Mouse (Mus musculus): ENCODE measurements around the gene Gsto2. TPM values are rescaled to one million over a fixed set of nuclear protein-coding genes. Genes with fewer than 3 reads are reported as not detected.

Gene Gsto2
- polyA plus RNA-seq, 1 experiment from 2014 or later, result 0.39 TPM

DNA sequence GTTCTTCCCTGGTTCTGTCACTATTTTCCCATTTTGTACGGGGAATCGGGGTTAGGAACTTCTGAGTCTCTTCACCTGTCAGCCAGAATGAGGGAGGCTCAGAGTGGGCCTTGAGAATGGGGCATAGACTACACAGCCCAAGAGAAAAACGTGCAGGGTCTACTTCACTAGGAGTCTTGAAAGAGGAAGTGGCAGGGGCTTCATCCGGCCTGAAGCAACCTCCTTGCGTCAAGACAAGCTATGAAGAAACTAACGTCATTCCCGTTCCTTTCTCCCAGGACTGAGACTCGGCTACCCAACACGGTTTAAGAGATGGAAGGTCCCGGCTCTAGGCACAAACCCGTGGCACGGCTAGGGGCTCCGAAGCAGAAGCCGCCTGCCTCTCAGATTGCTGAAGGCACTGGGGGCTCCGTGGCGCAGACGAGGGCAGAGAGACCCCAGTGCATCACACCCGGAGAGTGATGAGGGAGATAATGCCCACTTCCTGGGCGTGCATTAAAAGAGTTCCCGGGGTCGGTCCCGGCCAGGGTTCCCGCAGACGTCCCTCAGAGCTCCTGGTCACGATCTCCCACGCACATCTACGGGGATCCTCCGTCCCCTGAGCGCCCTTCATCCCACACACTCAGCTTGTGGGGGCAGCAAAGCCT lies 53.2 kb downstream of the Gsto2 start:
- H3K4me3 ChIP-seq (ENCODE audit: low read depth, low read length), result peak overlapping the region; percentile 66
- no peaks in the 10 kb centered on the region for H3K27me3 ChIP-seq (ENCODE audit: insufficient read depth, low read length)
- H3K36me3 ChIP-seq (replicated peaks; ENCODE audit: insufficient read depth, low read length), result no peaks in the 10 kb centered on the region
- no peak for DNase-seq
- ATAC-seq, result peak; percentile 26
- peak overlapping the region; percentile 77 for H3K4me2 ChIP-seq (ENCODE audit: low read depth, low read length)
- peak overlapping the region; percentile 88 for H3K27ac ChIP-seq (ENCODE audit: low read depth)
- H3K4me1 ChIP-seq (ENCODE audit: insufficient read depth), result peaks cover 11% of the 10 kb centered on the region; the same call in 1 of the 2 replicates
- no peaks in the 10 kb centered on the region for H3K9me3 ChIP-seq (ENCODE audit: low read length)
- WGBS (ENCODE audit: insufficient replicate concordance), result under 1% methylated on average over 29 of the region's 29 CpGs
- peak overlapping the region; percentile 76 for H3K9ac ChIP-seq (replicated peaks)
- no peak for TF ChIP-seq EP300 (IDR thresholded peaks at IDR 0.05; ENCODE audit: low read depth)
- TF ChIP-seq CTCF (IDR thresholded peaks at IDR 0.05; ENCODE audit: low read depth), result no peak

DNA sequence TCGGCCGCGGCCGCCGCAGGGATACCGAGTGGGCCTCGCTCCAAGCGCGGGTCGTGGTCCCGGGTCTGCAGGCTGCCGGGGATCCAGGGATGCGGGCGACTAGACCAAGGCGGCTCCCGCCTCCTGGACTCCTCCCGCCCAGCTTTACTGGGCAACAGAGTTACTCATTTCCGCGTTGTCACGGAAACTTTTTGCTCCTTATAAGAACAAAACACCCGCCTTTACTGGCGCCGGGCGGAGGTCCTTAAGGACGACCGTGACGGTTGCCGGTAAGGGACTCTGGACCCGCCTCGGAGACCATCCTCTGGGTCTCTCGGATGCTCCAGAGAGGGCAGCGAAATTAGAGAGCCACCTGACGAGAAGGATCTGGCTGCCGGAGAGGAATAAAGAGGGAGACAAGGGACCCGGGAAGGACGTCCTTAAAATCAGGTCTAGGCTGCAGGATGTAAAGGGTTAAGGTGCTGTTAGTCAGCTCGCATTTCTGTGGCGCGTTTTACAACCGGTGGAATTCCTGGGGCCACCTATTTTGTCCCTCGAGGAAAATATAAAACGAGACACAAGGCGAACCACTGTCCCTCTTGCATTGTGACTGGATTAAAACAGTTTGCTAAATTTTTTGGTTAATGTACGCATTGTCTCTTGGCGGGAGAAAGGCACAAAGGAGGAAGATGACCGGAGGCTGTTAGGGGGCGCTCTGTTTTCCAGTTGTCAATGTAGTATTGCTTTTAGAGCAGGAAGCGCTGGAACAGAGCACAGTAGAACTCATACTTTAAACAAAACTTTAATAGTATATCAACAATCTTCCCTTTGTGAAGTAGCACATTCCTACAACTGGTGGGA lies 54.0 kb downstream of the Gsto2 start, which contains the start of the genes Cfap43 and Itprip:
TSS of gene Cfap43 (minus strand) at position 162 of the 840 bp plus-strand sequence.
TSS of gene Itprip (minus strand) at position 174 of the 840 bp plus-strand sequence.
- DNase-seq, result peak; percentile 74
- H3K27ac ChIP-seq (ENCODE audit: low read depth), result peak within 1 kb of the TSS; percentile 88
- peak; percentile 80 for ATAC-seq

DNA sequence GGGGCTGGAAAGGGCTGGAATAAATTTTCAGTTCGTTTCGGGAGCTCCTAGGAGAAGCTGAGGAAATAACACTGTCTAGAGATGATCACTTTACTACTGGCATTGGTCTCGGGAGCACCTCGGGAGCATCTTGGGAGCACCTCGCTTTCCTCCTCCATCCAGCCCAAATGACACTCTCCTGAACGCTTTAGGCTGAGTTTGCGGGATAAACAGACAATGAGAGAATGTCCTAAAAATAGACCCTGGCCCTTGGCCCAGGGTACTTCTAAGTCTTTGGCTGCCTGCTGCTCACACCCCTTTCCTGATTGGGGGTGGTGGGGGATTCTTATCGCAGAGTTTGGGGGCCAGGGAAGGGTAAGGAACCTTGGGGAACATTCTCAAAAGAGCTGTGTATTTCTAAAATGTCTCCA lies 54.6 kb downstream of the Gsto2 start:
- TF ChIP-seq EP300 (IDR thresholded peaks at IDR 0.05; ENCODE audit: low read depth) (no peak), CTCF (IDR thresholded peaks at IDR 0.05; ENCODE audit: low read depth) (no peak)
- Histone ChIP-seq H3K9ac (replicated peaks) (peak overlapping the region; percentile 76), H3K4me3 (ENCODE audit: low read depth, low read length) (peak overlapping the region; percentile 66), H3K4me2 (ENCODE audit: low read depth, low read length) (peak overlapping the region; percentile 77), H3K27me3 (ENCODE audit: insufficient read depth, low read length) (no peaks in the 10 kb centered on the region), H3K27ac (ENCODE audit: low read depth) (peak overlapping the region; percentile 88), H3K9me3 (ENCODE audit: low read length) (no peaks in the 10 kb centered on the region), H3K4me1 (ENCODE audit: insufficient read depth) (peaks cover 11% of the 10 kb centered on the region; the same call in 1 of the 2 replicates), H3K36me3 (replicated peaks; ENCODE audit: insufficient read depth, low read length) (no peaks in the 10 kb centered on the region)
- ATAC-seq, result peak; percentile 8; the same call in 1 of the 2 replicates
- DNase-seq, result peak; percentile 18
- WGBS (ENCODE audit: insufficient replicate concordance), result 3% methylated on average over 8 of the region's 8 CpGs

More for the DNA sequence above, 54.0 kb downstream of the Gsto2 start, which contains the start of the genes Cfap43 and Itprip:
- no peaks in the 10 kb centered on the region for H3K9me3 ChIP-seq (ENCODE audit: low read length)
- H3K4me2 ChIP-seq (ENCODE audit: low read depth, low read length), result peak within 1 kb of the TSS; percentile 77
- H3K4me1 ChIP-seq (ENCODE audit: insufficient read depth), result peaks cover 11% of the 10 kb centered on the region; the same call in 1 of the 2 replicates
- WGBS (ENCODE audit: insufficient replicate concordance), result under 1% methylated on average over 48 of the region's 48 CpGs
- peak within 1 kb of the TSS; percentile 76 for H3K9ac ChIP-seq (replicated peaks)
- no peaks in the 10 kb centered on the region for H3K27me3 ChIP-seq (ENCODE audit: insufficient read depth, low read length)
- H3K36me3 ChIP-seq (replicated peaks; ENCODE audit: insufficient read depth, low read length), result no peaks in the 10 kb centered on the region
- peak; percentile 60 for TF ChIP-seq CTCF (IDR thresholded peaks at IDR 0.05; ENCODE audit: low read depth)
- TF ChIP-seq EP300 (IDR thresholded peaks at IDR 0.05; ENCODE audit: low read depth), result peak; percentile 59
- peak within 1 kb of the TSS; percentile 66 for H3K4me3 ChIP-seq (ENCODE audit: low read depth, low read length)

DNA sequence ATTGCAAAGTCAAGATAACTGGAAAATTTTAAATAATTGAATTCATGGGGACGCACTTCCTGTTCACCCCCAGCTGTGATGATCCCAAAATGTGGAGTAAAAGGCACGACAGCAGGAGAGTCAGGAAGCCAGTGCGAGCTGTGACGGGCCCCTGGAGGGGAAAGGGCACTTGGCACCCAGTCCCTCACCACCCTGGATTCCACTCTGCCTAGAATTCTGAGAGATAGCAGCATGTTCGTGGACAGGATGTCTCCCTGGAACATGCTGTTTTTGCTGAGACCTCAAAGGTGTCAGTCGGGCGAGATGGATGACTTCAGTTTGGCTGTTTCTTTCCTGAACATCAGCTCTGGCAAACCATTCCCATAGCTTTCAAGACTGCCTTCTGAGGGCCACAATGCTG lies 60.5 kb downstream of the Gsto2 start:
- Histone ChIP-seq H3K27ac (ENCODE audit: low read depth) (peak overlapping the region; percentile 11; the same call in 1 of the 2 replicates), H3K9ac (replicated peaks) (no peak overlapping the region), H3K9me3 (ENCODE audit: low read length) (no peaks in the 10 kb centered on the region), H3K4me3 (ENCODE audit: low read depth, low read length) (no peak overlapping the region), H3K27me3 (ENCODE audit: insufficient read depth, low read length) (no peaks in the 10 kb centered on the region), H3K4me1 (ENCODE audit: insufficient read depth) (no peaks in the 10 kb centered on the region), H3K4me2 (ENCODE audit: low read depth, low read length) (no peak overlapping the region), H3K36me3 (replicated peaks; ENCODE audit: insufficient read depth, low read length) (no peaks in the 10 kb centered on the region)
- DNase-seq (no peak), ATAC-seq (peak; percentile 44)
- no peak for TF ChIP-seq CTCF (IDR thresholded peaks at IDR 0.05; ENCODE audit: low read depth)
- TF ChIP-seq EP300 (IDR thresholded peaks at IDR 0.05; ENCODE audit: low read depth), result peak; percentile 70; the same call in 1 of the 2 replicates
- 64% methylated on average over 7 of the region's 7 CpGs for WGBS (ENCODE audit: insufficient replicate concordance)

DNA sequence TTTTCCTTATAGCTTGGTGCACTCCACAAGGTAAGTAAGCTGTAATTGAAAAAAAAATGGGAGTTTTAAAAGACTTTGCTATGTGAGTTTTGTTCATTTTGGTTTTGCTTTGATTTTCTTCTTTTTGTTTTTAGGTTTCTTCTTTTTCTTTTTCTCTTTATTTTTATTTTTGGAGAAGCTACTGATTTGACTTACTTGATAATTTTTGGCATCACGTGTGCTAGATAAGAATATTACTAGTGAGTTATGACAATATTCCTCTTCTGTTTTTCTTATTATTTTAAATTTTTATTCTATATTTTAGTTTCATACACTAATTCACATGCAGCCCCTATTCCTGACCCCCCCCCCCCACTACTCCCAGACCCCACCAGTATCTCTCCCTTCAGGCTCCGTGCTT lies 61.7 kb downstream of the Gsto2 start:
- Histone ChIP-seq H3K4me3 (ENCODE audit: low read depth, low read length) (no peak overlapping the region), H3K9me3 (ENCODE audit: low read length) (no peaks in the 10 kb centered on the region), H3K27ac (ENCODE audit: low read depth) (no peak overlapping the region), H3K4me2 (ENCODE audit: low read depth, low read length) (no peak overlapping the region), H3K4me1 (ENCODE audit: insufficient read depth) (no peaks in the 10 kb centered on the region), H3K9ac (replicated peaks) (no peak overlapping the region), H3K36me3 (replicated peaks; ENCODE audit: insufficient read depth, low read length) (no peaks in the 10 kb centered on the region), H3K27me3 (ENCODE audit: insufficient read depth, low read length) (no peaks in the 10 kb centered on the region)
- WGBS (ENCODE audit: insufficient replicate concordance), result 65% methylated on average over 2 of the region's 2 CpGs
- ATAC-seq, result no peak
- DNase-seq, result no peak
- TF ChIP-seq EP300 (IDR thresholded peaks at IDR 0.05; ENCODE audit: low read depth) (no peak), CTCF (IDR thresholded peaks at IDR 0.05; ENCODE audit: low read depth) (no peak)

DNA sequence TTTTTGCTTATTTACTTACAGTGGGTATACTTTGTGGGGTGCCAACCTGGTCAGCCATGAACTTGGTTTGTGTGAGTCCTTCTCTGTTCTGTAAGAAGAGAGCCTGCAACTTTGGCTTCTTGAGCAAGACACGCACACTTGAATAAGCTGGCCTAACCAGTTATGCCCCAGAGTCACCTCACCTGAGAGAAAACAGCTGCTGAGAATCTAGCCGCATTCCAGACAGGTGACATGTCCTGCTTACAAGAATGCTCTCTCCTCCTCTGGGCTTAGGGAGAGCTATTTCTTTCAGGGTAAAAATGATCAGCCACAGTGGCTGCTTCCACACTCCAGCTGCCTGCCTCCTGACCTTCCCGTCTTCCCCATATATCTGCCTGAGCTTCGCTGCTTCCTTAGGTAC lies 63.7 kb downstream of the Gsto2 start:
- H3K9ac ChIP-seq (replicated peaks), result no peak overlapping the region
- no peaks in the 10 kb centered on the region for H3K27me3 ChIP-seq (ENCODE audit: insufficient read depth, low read length)
- H3K4me3 ChIP-seq (ENCODE audit: low read depth, low read length), result no peak overlapping the region
- no peak overlapping the region for H3K4me2 ChIP-seq (ENCODE audit: low read depth, low read length)
- no peak overlapping the region for H3K27ac ChIP-seq (ENCODE audit: low read depth)
- ATAC-seq (no peak), DNase-seq (no peak)
- TF ChIP-seq CTCF (IDR thresholded peaks at IDR 0.05; ENCODE audit: low read depth), result no peak
- TF ChIP-seq EP300 (IDR thresholded peaks at IDR 0.05; ENCODE audit: low read depth), result no peak
- no peaks in the 10 kb centered on the region for H3K4me1 ChIP-seq (ENCODE audit: insufficient read depth)
- 81% methylated on average over 4 of the region's 4 CpGs for WGBS (ENCODE audit: insufficient replicate concordance)
- no peaks in the 10 kb centered on the region for H3K9me3 ChIP-seq (ENCODE audit: low read length)
- H3K36me3 ChIP-seq (replicated peaks; ENCODE audit: insufficient read depth, low read length), result no peaks in the 10 kb centered on the region

All from liver, postnatal 0 days (tissue).